ENCODE assay signal across 43 mouse cellular contexts in genomic region chr5:31073176-31073575, GRCm38 (mm10). TPM values are rescaled to one million over a fixed set of nuclear protein-coding genes. Genes with fewer than 3 reads are reported as not detected.
"Had no signal": no experiment of that assay in that cellular context is flagged by ENCODE, and none has a peak within 500 bp of the region (broad histone marks: within the 10 kb centered on the region; RNA-seq: fewer than 3 reads in every experiment).

No protein-coding gene starts in this region.

- H3K27ac ChIP-seq: gastrocnemius, adult 2 months; heart, adult 2 months; hindbrain, embryonic 10.5 days; hindbrain, embryonic 12.5 days; hindbrain, embryonic 14.5 days; kidney, embryonic 15.5 days; kidney, postnatal 0 days; limb, embryonic 13.5 days; limb, embryonic 15.5 days; liver, embryonic 12.5 days; liver, embryonic 14.5 days had no signal

- DNase-seq: gastrocnemius, adult 2 months; gastrocnemius, postnatal 10 days; gastrocnemius, postnatal 25 days; heart, adult 2 months; heart, postnatal 4 days; kidney, adult 11 months; kidney, adult 2 months; kidney, adult 9 months; kidney, postnatal 14 days; kidney, postnatal 36 days; layer of hippocampus, adult 9-11 months; layer of hippocampus, postnatal 36 days; left cerebral cortex, postnatal 4 days had no signal

- H3K4me3 ChIP-seq: gastrocnemius, adult 2 months; heart, adult 2 months; hindbrain, embryonic 10.5 days; hindbrain, embryonic 12.5 days; kidney, embryonic 15.5 days; limb, embryonic 13.5 days; limb, embryonic 15.5 days; liver, embryonic 12.5 days had no signal

- H3K4me1 ChIP-seq: hindbrain, embryonic 10.5 days; hindbrain, embryonic 12.5 days; limb, embryonic 13.5 days; limb, embryonic 15.5 days; liver, embryonic 12.5 days had no signal

RNA-seq across cellular contexts. Expression of gene Dnajc5g, which starts 32.9 kb away (rescaled TPM):
- total RNA-seq: gastrocnemius, adult 2 months; gastrocnemius, postnatal 10 days; gastrocnemius, postnatal 25 days; gastrocnemius, postnatal 4 days; granulocyte monocyte progenitor cell, adult 5-6 weeks; heart, adult 2 months; heart, postnatal 10 days; heart, postnatal 25 days; heart, postnatal 4 days; layer of hippocampus, adult 18-20 months; layer of hippocampus, adult 8-10 months; layer of hippocampus, postnatal 14 days; layer of hippocampus, postnatal 36 days; left cerebral cortex, adult 18-20 months; left cerebral cortex, adult 8-10 months; left cerebral cortex, postnatal 10 days; left cerebral cortex, postnatal 25 days; left cerebral cortex, postnatal 4 days; liver, adult 2 months had no signal
- polyA plus RNA-seq: heart, adult 2 months; heart, embryonic 11.5 days; heart, embryonic 14.5 days; heart, embryonic 16.5 days; hindbrain, embryonic 10.5 days; hindbrain, embryonic 12.5 days; hindbrain, embryonic 14.5 days; hindbrain, embryonic 16.5 days; inflammation-experienced regulatory T-cells, adult 6 months; intestine, embryonic 16.5 days; kidney, adult 2 months; kidney, embryonic 15.5 days; kidney, postnatal 0 days; large intestine, adult 2 months; limb, embryonic 11.5 days; limb, embryonic 13.5 days; limb, embryonic 15.5 days; liver, adult 2 months; liver, embryonic 12.5 days; liver, embryonic 14.5 days; liver, embryonic 16.5 days had no signal

RNA-seq across cellular contexts. Expression of gene Slc30a3, which starts 34.9 kb away (rescaled TPM):
- total RNA-seq: gastrocnemius, adult 2 months; gastrocnemius, postnatal 4 days; granulocyte monocyte progenitor cell, adult 5-6 weeks; heart, postnatal 25 days had no signal
- polyA plus RNA-seq: limb, embryonic 11.5 days had no signal
